Mouse (Mus musculus): Measurements from ENCODE around the gene Pkd2.
"Not testable (repeated sequence)": the region's sequence is repeated elsewhere in the genome, so short reads cannot be mapped to it uniquely, and the experiment has no call there.

The Pkd2 gene

GRCm38 (mm10) chr5:104458832-104459705 lies at the start of gene Pkd2:
TSS of gene Pkd2 (plus strand) at chr5:104459450.
- peak; percentile 68 for DNase-seq

GRCm38 (mm10) chr5:104415999-104416398 lies 43.3 kb upstream of the Pkd2 start:
- no peak for DNase-seq

- no peak for DNase-seq
These were observed 42.2 kb upstream of the Pkd2 start for GRCm38 (mm10) chr5:104417028-104417427.

GRCm38 (mm10) chr5:104417721-104418120 lies 41.5 kb upstream of the Pkd2 start:
- DNase-seq, result no peak

- no peak for DNase-seq
These were observed 37.2 kb upstream of the Pkd2 start for GRCm38 (mm10) chr5:104422039-104422438.

GRCm38 (mm10) chr5:104423861-104424260 lies 35.4 kb upstream of the Pkd2 start:
- no peak for DNase-seq

DNA sequence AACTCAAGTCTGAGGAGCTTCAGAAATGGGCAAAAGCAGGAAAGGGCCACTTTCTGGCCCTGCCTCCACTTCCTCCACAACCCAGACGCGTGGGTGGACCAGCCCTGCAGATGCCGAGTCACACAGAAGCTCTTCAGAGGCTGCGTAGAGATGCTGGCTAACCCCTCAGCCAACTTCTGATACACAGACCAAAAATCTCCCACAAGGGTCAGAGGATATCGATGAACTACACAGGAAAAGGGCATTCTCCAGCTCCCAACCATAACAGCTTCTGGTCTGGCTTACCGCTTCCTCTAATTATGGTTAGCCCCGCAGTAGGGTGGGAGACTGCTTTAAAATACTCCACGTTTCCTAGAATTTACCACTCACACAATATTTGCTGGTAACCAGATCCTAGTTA lies 33.3 kb upstream of the Pkd2 start:
- DNase-seq, result peak; percentile 6

DNA sequence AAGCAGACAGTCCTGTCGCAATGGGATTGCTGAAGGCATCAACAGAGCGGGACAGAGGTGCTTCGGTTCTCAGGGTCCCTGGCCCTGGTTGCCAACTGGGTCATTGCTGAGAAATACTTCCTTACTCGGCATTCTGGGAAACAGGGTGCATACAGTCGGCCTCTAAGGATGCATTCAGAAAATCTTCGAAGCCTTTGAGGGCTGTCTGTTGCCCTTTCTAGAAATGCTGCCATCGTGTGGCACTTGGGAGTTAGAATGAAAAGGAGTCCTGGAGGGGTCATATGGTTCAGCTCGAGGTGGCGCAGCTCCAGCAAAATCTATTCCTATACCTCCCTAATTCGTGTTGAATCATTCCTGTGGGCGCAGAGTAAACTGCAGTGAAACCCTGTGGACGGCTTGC lies 26.4 kb upstream of the Pkd2 start:
- no peak for DNase-seq

DNA sequence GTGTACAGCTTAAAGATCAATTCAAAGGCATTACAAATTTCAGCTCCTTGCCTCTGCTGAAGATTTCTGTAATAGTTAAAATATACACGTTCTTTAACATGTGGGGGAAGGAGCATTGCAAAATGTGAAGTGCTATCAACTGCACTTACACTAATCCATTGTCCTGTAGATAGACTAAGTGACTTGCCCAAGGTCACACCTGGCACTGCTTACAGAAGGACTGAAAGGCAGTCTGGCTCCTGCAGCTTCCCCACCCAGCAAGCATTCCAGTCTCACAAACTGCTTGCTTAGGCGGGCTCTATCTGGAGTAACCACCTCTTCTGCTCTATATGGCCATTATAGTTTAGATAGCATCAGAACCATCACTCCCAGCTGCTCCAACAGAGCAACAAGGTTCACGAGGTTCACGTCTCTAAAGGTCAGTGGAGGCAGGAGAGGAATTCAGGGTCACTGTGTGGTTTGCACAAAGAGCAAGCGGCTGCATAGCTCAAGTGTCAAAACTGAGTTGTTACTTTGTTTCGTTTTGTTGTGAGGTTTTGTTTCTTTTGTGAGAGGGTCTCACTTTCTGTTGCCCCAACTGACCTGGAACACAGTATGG lies 25.2 kb upstream of the Pkd2 start:
- DNase-seq, result no peak

DNA sequence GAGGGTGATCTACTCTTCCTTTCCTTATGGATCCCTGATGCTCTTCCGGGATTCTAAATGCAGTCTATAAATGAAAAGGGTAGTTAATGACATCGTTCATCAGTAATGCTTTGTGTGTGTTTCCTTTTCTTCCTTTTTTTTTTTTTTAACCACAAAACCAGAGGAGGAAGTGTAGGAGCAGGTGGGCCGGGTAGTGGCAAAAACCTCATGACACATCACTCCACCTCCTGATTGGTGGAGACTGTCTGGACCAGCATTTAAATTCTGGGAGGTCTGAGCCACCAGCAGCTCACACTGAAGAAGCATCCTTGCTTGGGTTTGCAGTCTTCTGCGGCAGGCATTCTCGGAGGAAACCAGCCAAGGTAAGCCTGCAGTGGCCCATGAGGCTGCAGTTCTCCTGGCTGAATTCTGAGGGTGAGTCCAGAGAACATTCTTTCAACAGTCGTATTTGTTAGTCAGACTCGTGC lies 24.4 kb upstream of the Pkd2 start, which contains the start of gene Spp1:
TSS of gene Spp1 (plus strand) at position 284 of the 467 bp plus-strand sequence.
- no peak for DNase-seq

GRCm38 (mm10) chr5:104436406-104437076 lies 22.7 kb upstream of the Pkd2 start:
- no peak for DNase-seq

GRCm38 (mm10) chr5:104442396-104442795 lies 16.9 kb upstream of the Pkd2 start:
- no peak for DNase-seq

DNA sequence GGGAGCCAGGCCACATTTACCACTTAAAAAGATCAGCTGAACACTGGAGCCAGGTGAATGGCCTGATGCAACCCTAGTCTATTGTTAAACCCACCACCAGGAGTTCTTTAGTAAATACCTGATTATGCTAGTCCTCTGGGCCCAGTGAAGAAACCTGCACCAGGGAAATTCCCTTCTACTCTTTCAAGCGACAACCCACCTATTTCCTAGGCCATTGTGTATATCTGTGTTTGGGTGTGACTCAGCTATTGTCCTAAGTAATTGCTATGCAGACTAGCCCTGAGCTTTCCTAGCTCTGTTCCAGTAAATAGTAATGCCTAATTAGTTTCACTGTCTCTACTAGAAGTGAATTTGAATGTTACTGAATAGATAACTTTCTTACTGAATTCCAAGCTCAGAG lies 16.4 kb upstream of the Pkd2 start:
- no peak for DNase-seq

DNA sequence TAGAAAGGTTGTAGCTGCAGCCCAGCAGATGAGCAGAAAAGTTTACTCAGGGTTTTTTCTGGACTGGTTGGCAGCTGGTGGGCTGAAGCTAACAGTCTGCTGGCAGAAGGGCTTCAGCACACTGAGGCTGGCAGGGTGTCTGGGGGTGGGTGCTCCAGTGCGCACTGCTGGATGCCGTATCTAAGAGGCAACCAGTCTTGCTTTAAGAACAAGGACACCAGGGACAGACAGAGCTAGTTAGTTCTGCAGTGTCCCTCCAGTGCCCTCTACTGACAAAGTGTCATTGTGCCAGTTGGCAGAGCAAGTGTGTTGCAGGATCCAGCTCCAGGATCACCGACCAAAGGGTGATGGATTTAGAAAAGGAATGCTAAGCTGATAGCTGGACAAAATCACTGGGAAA lies 13.1 kb upstream of the Pkd2 start:
- DNase-seq, result peak; percentile 22

DNA sequence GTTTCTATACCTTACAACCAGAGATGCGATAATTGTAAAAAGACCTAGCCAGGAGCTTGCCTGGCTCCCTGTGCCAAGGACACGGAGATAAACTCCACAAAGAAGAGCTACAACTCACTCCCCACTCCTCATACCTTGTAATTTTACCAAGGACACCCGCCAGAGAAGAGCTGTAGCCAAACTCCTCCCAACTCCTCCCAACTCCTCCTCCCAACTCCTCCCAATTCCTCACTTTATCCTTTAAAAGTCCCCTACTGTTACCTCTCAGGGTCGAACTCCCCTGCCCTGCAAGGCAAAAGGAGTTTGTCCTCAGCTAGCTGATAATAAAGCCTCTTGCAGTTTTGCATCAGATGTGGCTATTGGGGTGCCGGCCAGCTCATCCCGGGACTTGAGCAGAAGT lies 10.9 kb upstream of the Pkd2 start:
- DNase-seq, result not testable (repeated sequence)

DNA sequence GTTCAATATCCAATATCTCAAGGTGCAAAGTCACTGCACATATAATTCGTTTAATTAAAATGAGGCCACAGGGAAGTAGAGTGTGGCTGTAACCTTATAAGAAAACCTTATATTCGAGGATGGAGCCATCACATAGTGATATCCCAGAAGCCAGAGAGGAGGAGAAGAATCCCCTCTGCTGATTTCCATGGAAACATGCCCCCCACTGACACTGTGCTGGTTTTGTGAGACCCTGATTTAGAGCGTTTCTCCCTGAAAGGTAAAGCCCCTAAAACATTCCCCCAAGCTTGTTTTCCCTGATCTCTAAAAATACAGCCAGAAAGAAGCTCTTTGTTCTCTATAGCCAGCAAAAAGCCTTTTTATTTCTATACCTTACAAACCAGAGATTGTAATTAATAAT lies 9.8 kb upstream of the Pkd2 start:
- DNase-seq, result no peak

- no peak for DNase-seq
These were observed 6.2 kb upstream of the Pkd2 start for GRCm38 (mm10) chr5:104453075-104453474.

- no peak for DNase-seq
These were observed 4.7 kb upstream of the Pkd2 start for GRCm38 (mm10) chr5:104454564-104454963.

DNA sequence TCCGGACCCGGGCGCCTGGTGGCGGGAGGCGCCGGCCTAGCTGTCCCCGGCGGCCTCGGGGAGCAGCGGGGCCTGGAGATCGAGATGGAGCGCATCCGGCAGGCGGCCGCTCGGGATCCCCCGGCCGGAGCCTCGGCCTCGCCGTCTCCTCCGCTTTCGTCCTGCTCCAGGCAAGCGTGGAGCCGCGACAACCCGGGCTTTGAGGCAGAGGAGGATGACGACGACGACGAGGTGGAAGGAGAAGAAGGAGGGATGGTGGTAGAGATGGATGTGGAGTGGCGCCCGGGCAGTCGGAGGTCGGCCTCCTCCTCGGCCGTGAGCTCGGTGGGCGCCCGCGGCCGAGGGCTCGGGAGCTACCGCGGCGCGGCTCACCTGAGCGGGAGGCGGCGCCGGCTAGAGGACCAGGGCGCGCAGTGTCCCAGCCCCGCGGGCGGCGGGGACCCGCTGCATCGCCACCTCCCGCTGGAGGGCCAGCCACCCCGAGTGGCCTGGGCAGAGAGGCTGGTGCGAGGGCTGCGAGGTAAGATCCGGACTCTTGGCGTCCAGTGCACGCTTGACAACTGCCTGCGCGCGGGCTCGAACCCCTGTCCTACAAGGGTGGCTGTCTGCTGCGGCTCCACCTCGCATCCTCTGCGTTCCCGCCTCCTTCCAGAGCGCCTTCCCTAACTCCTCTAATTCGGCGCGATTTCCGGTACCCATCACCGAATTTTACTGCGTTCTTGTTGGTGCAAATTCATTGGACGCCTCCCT lies 631 bp downstream of the Pkd2 start:
- DNase-seq, result peak; percentile 11

DNA sequence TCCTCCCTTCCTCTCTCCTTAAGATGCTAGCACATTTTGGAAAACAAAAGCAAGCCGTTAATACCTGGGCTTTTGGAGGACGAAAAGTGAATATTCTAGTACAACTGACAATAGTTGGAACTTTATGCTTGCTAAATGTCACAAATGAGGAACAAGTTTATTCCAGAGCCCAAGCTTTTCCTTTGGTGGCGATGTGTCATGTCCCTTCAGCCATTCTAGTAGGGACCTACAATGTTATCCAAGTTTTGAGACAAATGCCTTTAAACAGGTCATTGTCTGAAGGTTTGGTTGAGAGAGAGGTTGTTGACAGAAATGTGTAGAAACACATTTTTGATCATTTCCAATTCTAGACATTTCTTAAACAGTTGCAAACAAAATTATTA lies 1.2 kb downstream of the Pkd2 start:
- DNase-seq, result no peak

DNA sequence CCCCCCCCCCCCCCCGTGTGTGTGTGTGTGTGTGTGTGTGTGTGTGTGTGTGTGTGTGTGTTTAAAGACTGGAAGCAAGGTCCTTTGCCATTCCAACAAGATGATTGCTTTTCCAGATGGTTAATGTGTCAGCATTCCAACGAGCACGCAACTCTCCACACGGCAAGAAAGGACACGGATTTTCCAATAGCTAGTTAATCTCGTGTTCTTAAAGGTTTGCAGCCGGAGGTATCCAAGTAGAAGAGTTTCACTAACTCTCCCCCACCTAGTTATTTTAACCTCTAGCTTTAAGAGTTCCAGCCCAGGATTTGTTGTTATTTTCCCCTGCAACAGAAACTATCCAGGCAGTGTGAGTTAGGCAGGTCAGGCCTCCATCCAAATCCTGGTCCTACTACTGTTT lies 1.6 kb downstream of the Pkd2 start:
- no peak for DNase-seq

DNA sequence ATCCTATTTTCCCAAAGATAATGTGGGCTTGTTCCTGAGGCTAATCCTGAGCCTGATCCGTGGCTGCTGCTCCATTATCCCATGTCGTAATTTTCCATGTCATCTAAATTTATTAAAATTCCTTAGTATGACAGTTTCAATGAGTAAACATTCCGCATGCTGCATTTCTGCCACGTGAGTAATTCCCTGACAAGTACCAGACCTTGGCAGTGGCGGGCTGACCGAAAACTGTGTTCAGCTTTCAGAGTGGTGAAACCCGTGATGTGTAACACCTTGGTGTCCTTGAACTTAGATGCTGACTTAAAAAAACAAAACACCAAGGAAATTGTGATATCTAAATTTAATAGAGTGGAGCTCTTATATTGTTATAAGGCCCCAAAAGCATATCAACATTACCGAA lies 6.0 kb downstream of the Pkd2 start:
- DNase-seq, result no peak

DNA sequence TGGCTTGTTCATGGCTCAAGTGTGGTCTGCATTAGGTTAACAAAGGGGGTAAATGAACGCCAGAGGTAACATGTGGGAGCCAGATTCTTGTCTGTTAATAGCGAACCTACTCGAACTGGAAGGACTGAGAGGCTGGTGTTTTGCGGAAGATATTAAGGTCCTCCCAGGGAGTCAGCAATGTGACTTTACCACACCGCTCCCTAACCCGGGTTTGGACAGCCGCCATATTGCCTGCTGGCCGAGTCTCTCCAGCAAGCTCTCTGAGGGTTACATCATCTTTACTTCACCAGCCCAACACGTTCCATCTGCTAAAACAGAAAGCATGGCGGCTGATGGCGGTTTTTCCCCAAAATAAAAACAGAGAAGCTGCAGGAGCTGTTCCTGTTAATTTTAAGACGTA lies 6.5 kb downstream of the Pkd2 start:
- DNase-seq, result no peak
